Mouse (Mus musculus) hindbrain, embryonic 12.5 days (tissue): ENCODE measurements around the gene Gm10037. TPM values are rescaled to one million over a fixed set of nuclear protein-coding genes. Genes with fewer than 3 reads are reported as not detected.
"Not testable (repeated sequence)": the region's sequence is repeated elsewhere in the genome, so short reads cannot be mapped to it uniquely, and the experiment has no call there.

Experiments
- ATAC-seq: fragments of 200-750 bp; cut with Nextera tagmentation; 2 replicates; pipeline ENCODE4 v1.8.0; 2017; ENCODE audit warnings: moderate TSS enrichment; ENCODE audit not compliant: low FRiP score
- H3K27ac ChIP-seq: fragments of 300-500 bp; sonication (generic); 2 replicates; pipeline ENCODE4 v1.5.1; 2016; ENCODE audit warnings: mild to moderate bottlenecking
- H3K27me3 ChIP-seq: fragments of 300-500 bp; sonication (generic); 2 replicates; pipeline ENCODE4 v1.6.1; 2016; ENCODE audit warnings: mild to moderate bottlenecking
- H3K36me3 ChIP-seq: fragments of 300-500 bp; sonication (generic); 2 replicates; pipeline ENCODE4 v1.6.1; 2016; ENCODE audit warnings: mild to moderate bottlenecking
- H3K4me1 ChIP-seq: fragments of 300-500 bp; sonication (generic); 2 replicates; pipeline ENCODE4 v1.6.1; 2016
- H3K4me2 ChIP-seq: fragments of 300-500 bp; sonication (generic); replicated peaks from 2 replicates; pipeline ENCODE4 v1.6.1; 2016; ENCODE audit warnings: mild to moderate bottlenecking
- H3K4me3 ChIP-seq: fragments of 300-500 bp; sonication (generic); 2 replicates; pipeline ENCODE4 v1.5.1; 2016; ENCODE audit warnings: mild to moderate bottlenecking
- H3K9ac ChIP-seq: fragments of 300-500 bp; sonication (generic); 2 replicates; pipeline ENCODE4 v1.6.1; 2016; ENCODE audit warnings: mild to moderate bottlenecking, moderate library complexity
- H3K9me3 ChIP-seq: fragments of 300-500 bp; sonication (generic); replicated peaks from 2 replicates; pipeline ENCODE4 v1.6.1; 2016; ENCODE audit warnings: mild to moderate bottlenecking
- WGBS: fragments of 180-500 bp; shearing (Covaris S2); methylation state at CpG from one replicate; pipeline ENCODE4 v1.1.7; 2016; 5-methylcytosine and 5-hydroxymethylcytosine counted together
- polyA plus RNA-seq: library from polyadenylated mRNA; unstranded; fragments of >200 nt; fragmentation: Nextera tagmentation; extraction: Ambion mirVana; gene quantifications from 2 replicates; pipeline ENCODE4 v1.2.1, GENCODE M21; 2016

Gm10037 gene
- polyA plus RNA-seq, 1 experiment from 2014 or later: 4.1 TPM

DNA sequence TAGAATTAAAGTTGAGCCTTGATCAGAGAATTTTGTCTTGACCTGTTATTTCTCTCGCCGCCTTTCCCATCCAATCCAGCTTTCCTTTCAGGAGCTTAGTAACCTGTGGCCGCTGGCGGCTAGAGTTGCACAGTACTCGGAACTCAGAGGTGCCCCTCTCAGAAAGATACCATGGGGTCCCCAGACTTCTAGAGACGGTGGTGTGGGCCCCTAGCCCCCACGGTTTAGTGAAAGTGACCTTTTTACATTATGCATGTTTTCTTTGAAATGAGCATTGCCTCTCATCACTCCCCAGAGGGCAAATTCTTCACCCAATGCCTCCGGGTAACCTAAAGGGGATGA is 13.9 kb downstream of the Gm10037 start:
- H3K4me2 ChIP-seq: peak overlapping the region; percentile 70
- H3K4me3 ChIP-seq: peak overlapping the region; percentile 42
- no peak overlapping the region for H3K27ac ChIP-seq
- H3K36me3 ChIP-seq: no peaks in the 10 kb centered on the region
- 16% methylated on average over 8 of the region's 8 CpGs for WGBS
- H3K4me1 ChIP-seq: 0 out of 2 replicates have a peak, but pooled peaks cover 4% of the 10 kb centered on the region
- peak overlapping the region; percentile 51; the same call in 1 of the 2 replicates for H3K9ac ChIP-seq
- no peaks in the 10 kb centered on the region for H3K9me3 ChIP-seq
- ATAC-seq: peak; percentile 61; the same call in 1 of the 2 replicates
- no peaks in the 10 kb centered on the region for H3K27me3 ChIP-seq

DNA sequence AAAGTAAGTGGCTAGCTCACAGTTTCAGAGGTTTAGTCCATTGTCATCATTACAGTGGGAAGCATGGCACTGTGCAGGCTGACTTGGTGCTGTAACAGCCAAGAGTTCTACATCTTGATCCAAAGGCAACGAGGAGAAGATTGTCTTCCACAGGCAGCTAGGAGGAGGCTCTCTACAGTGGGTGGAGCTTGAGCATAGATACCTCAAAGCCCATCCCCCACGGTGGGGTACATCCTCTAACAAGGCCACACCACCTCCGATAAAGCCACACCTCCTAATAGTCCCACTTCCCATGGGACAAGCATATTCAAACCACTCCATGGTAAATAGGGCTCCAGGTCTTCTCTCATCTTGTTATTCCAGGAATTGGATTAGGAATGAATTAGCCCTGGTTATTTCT is 19.5 kb downstream of the Gm10037 start:
- H3K27me3 ChIP-seq: no peaks in the 10 kb centered on the region
- no peaks in the 10 kb centered on the region for H3K36me3 ChIP-seq
- WGBS: 93% methylated on average over 3 of the region's 3 CpGs
- no peak overlapping the region for H3K9ac ChIP-seq
- no peak for ATAC-seq
- no peaks in the 10 kb centered on the region for H3K9me3 ChIP-seq
- H3K4me1 ChIP-seq: no peaks in the 10 kb centered on the region
- H3K4me2 ChIP-seq: no peak overlapping the region
- no peak overlapping the region for H3K27ac ChIP-seq
- no peak overlapping the region for H3K4me3 ChIP-seq

DNA sequence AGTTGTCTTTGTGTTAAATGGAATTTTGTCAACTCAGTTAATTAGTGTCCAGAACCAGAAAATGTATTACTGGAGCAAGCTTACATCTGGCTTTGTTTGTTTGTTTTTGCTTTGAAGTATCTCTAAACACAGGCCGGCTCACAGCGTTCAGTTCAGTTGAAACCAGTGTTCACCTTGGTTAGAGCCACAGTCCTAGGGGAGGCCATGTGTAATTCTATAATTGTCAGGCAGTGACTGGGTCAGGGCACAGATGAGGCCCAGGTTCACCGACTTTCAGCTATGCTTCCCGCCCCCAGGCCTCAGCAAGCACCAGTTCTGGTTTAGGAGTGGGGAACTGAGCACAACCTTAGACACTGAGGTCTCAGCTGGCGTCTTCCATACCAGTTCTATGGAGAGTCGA is 22.2 kb downstream of the Gm10037 start:
- no peak overlapping the region for H3K27ac ChIP-seq
- no peaks in the 10 kb centered on the region for H3K4me1 ChIP-seq
- H3K4me2 ChIP-seq: no peak overlapping the region
- 86% methylated on average over 6 of the region's 6 CpGs for WGBS
- no peak overlapping the region for H3K9ac ChIP-seq
- H3K36me3 ChIP-seq: no peaks in the 10 kb centered on the region
- no peaks in the 10 kb centered on the region for H3K27me3 ChIP-seq
- no peak overlapping the region for H3K4me3 ChIP-seq
- no peak for ATAC-seq
- no peaks in the 10 kb centered on the region for H3K9me3 ChIP-seq

DNA sequence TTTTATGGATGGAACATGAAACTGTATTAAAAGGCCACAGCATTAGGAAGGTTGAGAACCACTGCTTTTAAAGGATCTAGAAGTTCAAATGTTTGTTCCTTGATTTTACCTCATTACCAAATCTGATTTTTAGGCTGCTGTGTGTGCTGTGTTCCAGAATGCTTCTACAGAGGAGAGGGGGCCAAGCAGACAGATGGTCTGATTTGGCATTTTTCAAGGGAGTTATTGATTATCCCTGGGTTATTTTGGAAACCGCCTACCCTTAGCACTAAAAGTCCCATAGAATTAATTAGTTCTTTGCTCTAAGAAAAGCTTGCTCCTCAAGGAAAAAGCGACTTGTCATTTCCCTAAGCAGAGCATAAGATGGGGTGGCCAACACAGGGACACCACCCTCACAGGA is 23.1 kb downstream of the Gm10037 start:
- no peak for ATAC-seq
- 89% methylated on average over 2 of the region's 2 CpGs for WGBS
- H3K9ac ChIP-seq: no peak overlapping the region

DNA sequence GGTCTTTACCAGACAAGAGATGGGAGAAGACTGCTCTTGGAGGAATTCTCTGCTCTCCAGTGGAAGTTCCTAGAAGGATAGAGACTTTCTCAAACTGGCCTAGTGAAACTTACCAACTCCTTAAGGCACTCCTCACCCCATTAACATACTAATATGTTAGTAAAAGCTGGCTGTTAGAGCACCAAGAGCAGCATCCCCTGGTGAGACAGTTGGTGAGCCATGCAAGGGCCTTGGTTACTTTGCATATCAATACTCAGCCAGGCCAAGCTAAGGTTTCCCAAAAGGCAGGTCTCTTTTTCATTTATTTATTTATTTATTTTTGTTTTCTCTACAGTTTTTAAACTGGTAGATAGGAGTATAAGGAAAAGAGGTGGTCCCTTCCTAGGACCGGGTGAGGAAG is 26.4 kb downstream of the Gm10037 start:
- ATAC-seq: no peak
- no peaks in the 10 kb centered on the region for H3K9me3 ChIP-seq
- no peak overlapping the region for H3K9ac ChIP-seq
- 12% methylated on average over 1 of the region's 1 CpGs for WGBS
- H3K27ac ChIP-seq: no peak overlapping the region
- no peak overlapping the region for H3K4me2 ChIP-seq
- H3K4me3 ChIP-seq: no peak overlapping the region
- no peaks in the 10 kb centered on the region for H3K36me3 ChIP-seq
- H3K27me3 ChIP-seq: no peaks in the 10 kb centered on the region
- no peaks in the 10 kb centered on the region for H3K4me1 ChIP-seq

More for the DNA sequence above, 23.1 kb downstream of the Gm10037 start:
- H3K27ac ChIP-seq: no peak overlapping the region
- no peak overlapping the region for H3K4me3 ChIP-seq
- no peak overlapping the region for H3K4me2 ChIP-seq
- no peaks in the 10 kb centered on the region for H3K27me3 ChIP-seq
- H3K36me3 ChIP-seq: no peaks in the 10 kb centered on the region
- H3K4me1 ChIP-seq: no peaks in the 10 kb centered on the region
- H3K9me3 ChIP-seq: no peaks in the 10 kb centered on the region

DNA sequence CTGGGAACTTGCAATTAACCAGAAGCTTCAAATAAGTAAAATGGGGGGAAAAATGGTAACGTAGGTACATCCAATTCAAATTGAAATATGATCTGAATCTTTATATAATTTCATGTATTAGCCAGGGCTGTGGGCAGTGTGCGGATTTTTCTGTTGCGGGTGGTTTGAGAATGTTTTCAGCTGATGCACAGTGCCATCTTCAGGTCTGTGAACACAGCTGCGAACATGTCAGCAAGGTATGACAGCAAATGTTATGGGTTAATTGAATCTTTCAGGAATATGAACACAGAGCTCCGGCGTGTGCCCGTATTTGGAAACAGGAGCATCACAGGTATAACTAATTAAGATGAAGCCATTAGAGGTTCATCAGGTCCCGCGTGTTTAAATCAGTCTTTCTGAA is 31.6 kb downstream of the Gm10037 start:
- no peak overlapping the region for H3K4me3 ChIP-seq
- no peaks in the 10 kb centered on the region for H3K27me3 ChIP-seq
- no peak overlapping the region for H3K9ac ChIP-seq
- H3K9me3 ChIP-seq: no peaks in the 10 kb centered on the region
- H3K4me2 ChIP-seq: no peak overlapping the region
- ATAC-seq: no peak
- no peaks in the 10 kb centered on the region for H3K36me3 ChIP-seq
- H3K4me1 ChIP-seq: no peaks in the 10 kb centered on the region
- WGBS: 85% methylated on average over 9 of the region's 9 CpGs
- no peak overlapping the region for H3K27ac ChIP-seq

DNA sequence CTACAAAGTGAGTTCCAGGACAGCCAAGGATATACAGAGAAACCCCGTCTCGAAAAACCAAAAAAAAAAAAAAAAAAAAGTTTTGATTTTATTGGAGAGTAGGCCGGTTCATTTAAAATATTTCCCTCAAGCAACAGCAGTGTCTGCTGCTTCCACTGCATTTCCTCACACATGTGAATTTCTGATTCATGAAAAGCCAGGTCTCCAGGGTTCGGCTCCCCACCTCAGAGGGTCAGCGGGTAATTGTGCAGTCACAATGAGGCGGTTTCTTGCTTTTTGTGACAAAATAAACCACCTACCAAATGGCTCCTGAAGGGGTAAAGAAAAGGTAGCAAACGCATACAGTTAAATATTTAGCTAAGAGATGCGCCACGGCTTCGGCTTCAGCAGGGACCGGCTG is 32.1 kb downstream of the Gm10037 start, which contains the start of gene BC048507:
TSS of gene BC048507 (plus strand) at position 301 of the 400 bp plus-strand sequence.
- WGBS: 86% methylated on average over 11 of the region's 11 CpGs
- no peak within 1 kb of the TSS for H3K4me2 ChIP-seq
- H3K27ac ChIP-seq: no peak within 1 kb of the TSS
- H3K27me3 ChIP-seq: no peaks in the 10 kb centered on the region
- no peak for ATAC-seq
- no peaks in the 10 kb centered on the region for H3K4me1 ChIP-seq
- no peaks in the 10 kb centered on the region; the same call in 1 of the 2 replicates for H3K9me3 ChIP-seq
- H3K36me3 ChIP-seq: no peaks in the 10 kb centered on the region
- no peak within 1 kb of the TSS for H3K9ac ChIP-seq
- no peak within 1 kb of the TSS for H3K4me3 ChIP-seq

DNA sequence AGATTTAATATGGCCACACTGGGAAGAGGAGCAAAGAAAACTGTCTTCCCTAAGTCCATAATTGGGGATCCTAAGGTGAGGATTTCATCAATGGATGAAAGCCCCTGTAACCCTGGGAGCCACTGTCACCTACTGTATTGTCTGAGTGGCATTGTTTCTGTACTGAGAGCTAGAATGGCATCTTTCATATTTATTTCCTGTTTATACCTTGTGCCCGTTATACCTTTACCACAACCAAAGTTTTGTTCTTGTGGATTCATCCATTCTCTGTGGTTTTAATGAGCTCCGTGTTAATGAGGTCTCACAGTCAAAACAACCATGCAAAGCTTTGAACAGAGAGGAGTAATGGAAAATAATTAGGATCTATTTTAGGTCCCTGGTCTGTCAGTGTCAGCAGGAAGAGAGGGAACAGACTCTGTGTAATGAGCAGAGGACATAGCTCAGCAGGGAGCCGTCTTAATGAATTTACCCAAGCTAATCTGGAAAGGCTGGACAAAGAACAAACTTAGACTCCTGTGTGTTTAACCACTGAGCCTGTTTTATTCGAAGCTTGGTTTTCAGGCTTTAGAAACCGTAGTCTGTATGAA is 34.0 kb downstream of the Gm10037 start:
- Histone ChIP-seq H3K4me3 (no peak overlapping the region), H3K27ac (no peak overlapping the region), H3K9ac (no peak overlapping the region), H3K4me1 (no peaks in the 10 kb centered on the region), H3K9me3 (no peaks in the 10 kb centered on the region; the same call in 1 of the 2 replicates), H3K27me3 (no peaks in the 10 kb centered on the region), H3K36me3 (no peaks in the 10 kb centered on the region), H3K4me2 (no peak overlapping the region)
- 64% methylated on average over 5 of the region's 5 CpGs for WGBS
- ATAC-seq: no peak

DNA sequence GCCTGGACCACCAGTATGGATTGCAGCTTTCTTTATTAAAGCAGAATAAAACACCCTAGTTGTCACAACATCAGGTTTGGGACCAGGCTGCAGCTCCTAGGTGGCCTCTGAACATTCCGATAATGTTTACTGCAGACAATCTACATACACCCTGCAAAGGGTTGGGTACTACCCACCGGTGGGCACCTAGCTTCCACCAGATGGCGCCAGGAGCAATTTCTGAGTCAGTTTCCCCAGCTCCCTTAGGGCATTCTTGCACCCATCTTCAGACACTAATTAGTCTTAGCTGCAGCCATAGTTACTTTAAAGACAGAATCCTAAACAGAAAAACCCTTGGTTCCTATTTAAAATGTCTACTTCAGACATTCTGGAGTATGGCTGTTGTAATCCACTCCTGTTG is 37.0 kb downstream of the Gm10037 start:
- Histone ChIP-seq H3K27ac (no peak overlapping the region), H3K36me3 (no peaks in the 10 kb centered on the region), H3K4me1 (no peaks in the 10 kb centered on the region), H3K27me3 (no peaks in the 10 kb centered on the region), H3K4me3 (no peak overlapping the region), H3K4me2 (no peak overlapping the region), H3K9ac (no peak overlapping the region), H3K9me3 (no peaks in the 10 kb centered on the region; the same call in 1 of the 2 replicates)
- 35% methylated on average over 3 of the region's 3 CpGs for WGBS
- ATAC-seq: no peak

DNA sequence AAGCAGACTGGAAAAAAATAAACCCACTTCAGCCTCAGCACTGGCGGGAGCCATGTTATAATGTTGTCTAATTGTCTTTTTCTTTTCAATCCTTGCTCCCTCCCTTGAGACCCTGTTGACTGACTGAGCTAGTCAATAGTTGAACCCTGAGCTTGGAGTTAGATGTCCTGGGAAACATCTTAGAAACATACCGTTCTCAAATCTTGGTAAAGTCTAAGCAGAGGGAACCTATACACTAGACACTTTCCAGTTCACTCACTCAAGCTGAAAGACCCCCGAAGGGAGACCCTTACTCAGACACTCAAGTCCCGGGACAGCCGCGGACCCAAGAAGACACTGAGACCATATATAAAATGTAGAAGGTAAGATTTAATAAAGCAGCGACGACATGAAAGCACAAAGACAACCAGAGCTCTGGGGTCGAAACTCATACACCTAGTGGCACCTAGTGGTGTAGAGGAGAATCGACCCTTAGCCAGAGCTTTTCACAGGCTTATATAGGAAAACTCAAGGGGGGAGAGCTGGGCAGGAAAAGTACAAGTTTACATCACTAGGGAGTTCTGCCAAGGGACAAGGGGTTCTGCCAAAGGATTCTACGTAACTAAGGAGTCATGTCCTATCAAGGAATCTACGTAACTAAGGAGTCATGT is 45.3 kb downstream of the Gm10037 start:
- H3K27me3 ChIP-seq, H3K4me3 ChIP-seq, H3K36me3 ChIP-seq, H3K9me3 ChIP-seq, H3K9ac ChIP-seq, H3K4me2 ChIP-seq, ATAC-seq, H3K4me1 ChIP-seq, H3K27ac ChIP-seq: not testable (repeated sequence)
- 41% methylated on average over 8 of the region's 12 CpGs for WGBS

DNA sequence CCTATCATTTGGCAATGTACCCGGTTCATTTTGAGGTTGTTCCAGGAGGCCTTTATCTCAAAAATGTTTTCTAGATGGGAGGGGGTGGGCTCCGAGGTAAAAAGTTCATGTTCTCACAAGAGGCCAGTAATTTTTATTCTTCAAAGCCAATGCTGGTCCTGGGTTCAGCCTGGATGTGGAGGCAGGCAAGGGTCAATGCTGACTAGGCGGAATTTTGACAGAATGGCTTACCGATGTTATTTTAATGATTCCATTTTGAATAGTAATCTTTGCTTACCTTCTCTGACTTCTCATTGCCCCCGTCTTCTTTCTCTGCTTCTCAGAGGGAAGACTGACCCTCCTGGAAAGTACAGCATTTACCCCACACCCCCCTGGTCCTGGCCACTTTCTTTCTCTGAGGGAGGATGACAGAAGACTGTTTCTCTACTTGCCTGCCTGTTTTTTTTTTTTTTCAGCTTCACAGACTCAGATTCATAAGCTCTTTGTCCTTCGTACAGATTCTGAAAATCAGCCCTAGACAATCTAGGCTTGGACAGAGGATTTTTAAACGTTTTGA is 45.9 kb downstream of the Gm10037 start:
- no peak for ATAC-seq
- Histone ChIP-seq H3K36me3 (no peaks in the 10 kb centered on the region), H3K4me1 (no peaks in the 10 kb centered on the region), H3K9ac (no peak overlapping the region), H3K27ac (no peak overlapping the region), H3K4me2 (no peak overlapping the region), H3K4me3 (no peak overlapping the region), H3K9me3 (no peaks in the 10 kb centered on the region), H3K27me3 (no peaks in the 10 kb centered on the region)
- 64% methylated on average over 6 of the region's 7 CpGs for WGBS

DNA sequence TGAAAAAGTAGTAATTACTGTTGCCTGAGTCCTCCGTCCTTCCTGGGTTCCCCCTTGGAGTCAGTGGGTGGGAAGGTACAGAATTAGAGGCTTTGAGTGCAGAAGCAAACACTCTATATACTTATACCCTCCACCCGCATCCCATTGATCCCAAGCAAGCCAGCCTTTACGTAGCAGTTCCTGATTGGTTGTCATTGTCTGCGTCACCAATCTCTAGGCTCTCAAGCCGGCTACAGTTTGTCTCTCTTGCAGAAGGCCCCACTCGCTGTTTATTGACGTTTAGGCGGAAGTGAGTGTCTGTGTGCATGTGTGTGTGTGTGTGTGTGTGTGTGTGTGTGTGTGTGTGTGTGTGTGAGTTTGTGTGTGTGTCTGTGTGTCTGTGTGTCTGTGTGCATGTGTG is 53.1 kb downstream of the Gm10037 start:
- H3K9ac ChIP-seq: no peak overlapping the region
- H3K4me1 ChIP-seq: no peaks in the 10 kb centered on the region
- H3K4me3 ChIP-seq: no peak overlapping the region
- peaks cover 13% of the 10 kb centered on the region for H3K9me3 ChIP-seq
- no peak overlapping the region for H3K4me2 ChIP-seq
- H3K27ac ChIP-seq: no peak overlapping the region
- WGBS: 95% methylated on average over 8 of the region's 8 CpGs
- no peak for ATAC-seq
- no peaks in the 10 kb centered on the region for H3K36me3 ChIP-seq
- H3K27me3 ChIP-seq: no peaks in the 10 kb centered on the region
